Mouse (Mus musculus): Measurements from ENCODE around the gene Aim2.
A peak's percentile ranks its signal among the peaks of the same experiment; 100 is the strongest.
"Not testable (repeated sequence)": the region's sequence is repeated elsewhere in the genome, so short reads cannot be mapped to it uniquely, and the experiment has no call there.

Gene Aim2

DNA sequence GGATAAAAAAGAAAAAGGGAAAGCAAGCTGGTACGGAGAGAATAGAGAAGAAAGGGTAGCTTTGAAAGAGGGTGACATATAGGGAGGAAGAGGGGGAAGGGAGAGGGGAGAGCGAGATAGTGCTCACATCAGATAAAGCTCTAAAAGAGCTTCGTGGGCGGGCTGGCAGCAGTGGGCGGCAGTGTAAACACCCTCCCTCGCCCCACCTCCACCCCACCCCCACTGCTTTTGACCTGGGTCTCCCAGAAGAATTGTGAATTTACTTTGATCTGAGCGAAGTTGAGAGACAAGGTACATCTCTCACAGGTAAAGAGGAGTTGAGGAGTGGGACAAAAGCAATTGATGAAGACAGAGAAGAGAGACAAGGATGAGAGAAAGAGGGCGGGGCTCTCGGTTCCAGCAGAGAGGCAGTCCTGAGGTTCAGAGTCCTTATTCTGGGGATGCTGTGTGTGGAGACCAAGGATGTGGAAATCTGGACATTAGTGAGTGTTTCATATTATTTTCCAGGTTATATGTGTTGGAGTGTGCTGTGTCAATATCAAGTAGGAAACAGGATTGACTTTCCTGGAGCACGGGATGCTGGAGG lies at the start of gene Aim2:
TSS of gene Aim2 (plus strand) at position 508 of the 586 bp plus-strand sequence.
- DNase-seq (ENCODE audit: low read depth, low spot score): no peak

- not testable (repeated sequence) for DNase-seq (ENCODE audit: low read depth, low spot score)
Observed at GRCm38 (mm10) chr1:173302795-173303194, 47.9 kb upstream of the Aim2 start.

GRCm38 (mm10) chr1:173313535-173314050 lies 37.1 kb upstream of the Aim2 start:
- not testable (repeated sequence) for DNase-seq (ENCODE audit: low read depth, low spot score)

GRCm38 (mm10) chr1:173315725-173316124 lies 35.0 kb upstream of the Aim2 start:
- no peak for DNase-seq (ENCODE audit: low read depth, low spot score)

- no peak for DNase-seq (ENCODE audit: low read depth, low spot score)
Observed at GRCm38 (mm10) chr1:173317925-173318477, 32.7 kb upstream of the Aim2 start.

DNA sequence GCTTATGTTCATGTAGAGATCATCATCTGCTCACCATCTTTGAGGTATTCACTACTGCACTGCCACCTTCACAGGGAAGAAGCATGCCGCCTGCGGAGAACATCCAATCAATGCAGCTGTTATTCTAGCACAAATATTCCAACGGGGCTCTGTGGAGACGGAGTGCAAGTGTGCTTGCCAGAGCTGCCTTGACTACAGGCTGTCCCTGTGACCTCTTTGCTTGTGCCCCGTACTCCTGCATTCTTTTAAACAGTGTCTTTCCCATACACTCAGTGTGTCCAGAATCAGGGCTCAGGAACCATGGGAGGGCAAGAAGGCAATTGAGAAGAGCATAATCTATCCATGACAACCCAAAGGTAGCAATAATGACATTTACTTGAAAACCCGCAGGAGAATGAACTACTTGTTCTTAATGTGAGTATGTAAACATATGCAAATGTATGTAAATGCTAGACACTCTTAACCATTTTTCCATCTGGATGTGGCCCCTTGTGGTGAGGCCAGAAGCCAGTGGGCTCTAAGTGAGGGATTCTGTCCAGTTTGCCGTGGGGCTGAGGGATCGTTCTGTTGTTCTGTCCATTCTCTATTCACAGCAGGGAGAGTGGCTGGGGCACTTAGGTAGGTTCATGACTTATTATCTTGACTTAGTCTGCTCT lies 29.0 kb upstream of the Aim2 start:
- DNase-seq (ENCODE audit: low read depth, low spot score): no peak

GRCm38 (mm10) chr1:173322249-173322627 lies 28.4 kb upstream of the Aim2 start:
- DNase-seq (ENCODE audit: low read depth, low spot score): no peak

DNA sequence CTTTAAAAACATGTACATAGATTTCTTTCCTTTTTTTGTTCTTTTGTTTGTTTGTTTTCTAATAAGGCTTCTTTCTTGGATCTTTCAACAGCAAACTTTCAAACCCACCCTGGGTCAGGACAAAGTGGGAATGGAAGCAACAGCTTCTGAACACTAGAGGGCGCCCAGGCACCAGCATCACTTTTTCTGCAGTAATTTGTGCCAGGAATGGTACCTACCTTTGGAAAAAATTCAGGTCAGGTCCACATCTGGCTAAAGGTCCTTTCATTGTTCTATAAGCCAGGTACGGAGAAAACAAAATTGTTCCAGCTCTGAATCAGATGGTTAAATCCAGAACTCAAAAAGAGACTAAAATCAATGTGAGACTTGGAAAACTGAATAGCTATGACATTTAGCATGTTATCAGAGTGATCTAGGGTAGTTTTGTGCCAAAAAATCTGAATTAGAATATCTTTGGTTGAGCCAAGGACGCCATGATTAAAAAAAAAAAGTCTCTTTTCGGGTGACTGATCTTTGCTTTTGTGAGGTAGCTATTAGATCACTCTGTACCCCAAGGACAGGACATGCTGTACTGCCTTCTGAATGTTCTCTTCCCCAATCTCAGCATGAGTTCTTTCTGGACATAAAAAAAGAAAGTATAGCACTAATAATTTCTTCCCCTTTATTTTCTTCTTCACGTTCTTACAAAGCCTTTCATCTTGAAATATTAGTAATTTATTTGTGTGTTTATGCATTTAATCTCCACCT lies 26.7 kb upstream of the Aim2 start:
- DNase-seq (ENCODE audit: low read depth, low spot score): peak; percentile 39

GRCm38 (mm10) chr1:173324961-173325360 lies 25.7 kb upstream of the Aim2 start:
- no peak for DNase-seq (ENCODE audit: low read depth, low spot score)

DNA sequence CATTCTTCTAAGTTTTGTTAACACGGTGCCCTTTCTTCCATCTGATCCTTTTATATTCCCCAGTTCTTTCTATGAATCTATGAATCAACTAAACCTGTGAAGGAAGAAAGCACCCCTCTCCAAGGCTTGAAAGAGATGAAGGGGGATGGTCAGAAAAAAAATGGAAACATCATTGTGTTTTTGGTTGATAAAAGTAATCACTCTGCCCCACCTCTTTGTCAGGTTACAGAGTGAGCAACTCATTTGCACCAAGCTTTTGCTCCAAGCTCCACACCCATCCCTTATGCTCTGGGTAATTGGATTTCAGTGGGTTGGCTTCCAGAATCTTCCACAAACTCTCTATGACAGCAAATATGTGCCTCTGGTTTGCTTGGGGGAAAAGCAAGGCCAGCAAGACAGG lies 25.3 kb upstream of the Aim2 start:
- DNase-seq (ENCODE audit: low read depth, low spot score): no peak

GRCm38 (mm10) chr1:173326552-173326951 lies 24.1 kb upstream of the Aim2 start:
- DNase-seq (ENCODE audit: low read depth, low spot score): no peak

DNA sequence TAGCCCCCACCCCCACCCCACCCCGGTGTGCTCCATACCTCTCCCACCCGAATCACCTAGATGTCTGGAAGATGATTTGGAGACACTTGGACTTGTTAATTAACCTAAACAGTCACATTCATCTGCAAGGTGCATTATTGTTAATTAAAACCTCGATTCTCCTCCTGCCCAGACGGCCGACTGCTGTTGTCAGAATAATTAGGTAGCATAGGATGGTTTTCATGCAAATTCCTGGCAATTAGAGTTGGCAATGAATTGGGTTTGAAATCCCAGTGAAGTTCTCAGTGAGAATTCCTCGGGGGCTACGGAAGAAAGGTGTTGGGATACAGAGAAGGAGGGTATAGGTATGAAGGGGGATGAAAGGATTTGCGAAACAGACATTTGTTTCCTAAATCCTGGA lies 22.2 kb upstream of the Aim2 start:
- no peak for DNase-seq (ENCODE audit: low read depth, low spot score)

DNA sequence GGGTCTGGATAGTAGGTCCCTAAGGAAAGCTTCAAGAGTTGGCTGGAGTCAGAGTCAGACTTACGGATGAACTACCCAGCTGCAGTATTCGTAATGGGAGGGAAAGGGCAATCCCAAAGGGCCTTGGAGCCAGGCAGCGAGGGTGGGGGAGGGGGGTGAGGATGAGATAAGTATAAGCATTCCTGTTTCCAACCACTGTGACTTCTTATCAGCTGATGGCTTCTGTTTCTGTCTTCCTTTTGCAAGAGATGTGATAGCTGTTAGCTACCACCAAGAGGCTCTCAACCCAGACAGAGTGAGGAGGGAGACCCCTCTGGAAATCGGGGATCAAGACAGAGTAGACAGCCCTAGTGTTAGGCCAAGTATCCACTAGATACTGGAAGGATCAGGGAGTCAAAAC lies 21.5 kb upstream of the Aim2 start:
- no peak for DNase-seq (ENCODE audit: low read depth, low spot score)

DNA sequence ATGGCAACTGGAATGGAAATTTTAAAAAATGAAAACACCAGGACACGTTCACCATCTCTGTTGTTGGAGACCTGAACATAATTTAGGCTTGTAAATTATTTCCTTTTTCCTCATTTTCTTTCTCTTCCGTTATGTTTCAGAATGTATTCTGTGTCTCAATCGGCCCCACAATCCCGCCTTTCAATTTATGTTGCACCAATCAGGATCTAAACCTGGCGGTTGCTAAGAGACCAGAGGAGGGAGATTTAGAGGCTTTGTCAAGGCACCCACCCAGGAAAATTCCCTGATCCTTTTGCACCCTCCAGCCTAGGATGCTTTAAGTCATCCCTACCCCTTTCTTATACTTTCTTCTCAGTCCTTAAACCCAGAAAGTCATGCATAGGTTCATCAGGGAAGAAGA lies 20.9 kb upstream of the Aim2 start:
- no peak for DNase-seq (ENCODE audit: low read depth, low spot score)

GRCm38 (mm10) chr1:173332418-173332817 lies 18.3 kb upstream of the Aim2 start:
- DNase-seq (ENCODE audit: low read depth, low spot score): no peak

- DNase-seq (ENCODE audit: low read depth, low spot score): no peak
Observed at GRCm38 (mm10) chr1:173333312-173334253, 17.1 kb upstream of the Aim2 start, which contains the start of gene Ackr1. Ackr1 (minus strand) TSS chr1:173333750.

- no peak for DNase-seq (ENCODE audit: low read depth, low spot score)
Observed at GRCm38 (mm10) chr1:173335903-173336302, 14.8 kb upstream of the Aim2 start.

GRCm38 (mm10) chr1:173337008-173337407 lies 13.7 kb upstream of the Aim2 start:
- no peak for DNase-seq (ENCODE audit: low read depth, low spot score)

DNA sequence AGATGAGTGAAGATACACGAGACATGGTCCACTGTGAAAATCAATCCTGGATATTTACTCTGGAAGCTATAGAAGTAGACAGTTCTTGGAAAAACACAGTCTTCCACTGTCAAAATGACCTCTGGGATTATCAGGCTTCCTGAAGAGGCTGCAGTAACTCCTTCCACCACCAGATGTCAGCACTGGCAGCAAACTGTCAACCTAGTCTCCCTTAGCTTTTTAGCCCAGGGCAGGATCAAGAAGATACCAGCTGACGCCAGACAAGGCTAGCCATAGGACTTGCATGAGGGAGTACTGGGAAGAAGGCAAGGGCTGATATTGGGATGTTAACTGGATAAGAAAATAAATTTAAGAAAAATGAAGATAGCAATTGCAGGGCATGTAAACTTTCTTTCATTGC lies 11.1 kb upstream of the Aim2 start:
- peak; percentile 46 for DNase-seq (ENCODE audit: low read depth, low spot score)

DNA sequence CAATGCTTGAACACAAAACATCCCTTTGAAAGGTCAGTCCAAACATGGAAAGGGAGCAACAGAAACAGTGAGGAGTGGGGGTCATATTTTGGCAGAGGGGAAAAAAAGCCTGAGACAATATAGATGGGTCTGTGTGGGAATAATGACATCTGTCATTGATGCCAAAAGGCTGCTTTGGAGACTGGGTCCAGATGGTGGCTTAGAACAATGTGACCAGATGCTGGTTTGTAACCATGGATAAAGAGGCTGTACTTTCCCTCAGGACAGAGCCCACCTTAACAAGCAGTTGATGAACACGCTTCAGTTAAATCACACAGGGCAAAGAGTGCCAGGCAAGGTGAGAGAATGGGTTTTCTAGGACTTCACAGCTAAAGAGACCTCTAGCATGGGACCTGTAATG lies 8.3 kb upstream of the Aim2 start:
- DNase-seq (ENCODE audit: low read depth, low spot score): no peak

DNA sequence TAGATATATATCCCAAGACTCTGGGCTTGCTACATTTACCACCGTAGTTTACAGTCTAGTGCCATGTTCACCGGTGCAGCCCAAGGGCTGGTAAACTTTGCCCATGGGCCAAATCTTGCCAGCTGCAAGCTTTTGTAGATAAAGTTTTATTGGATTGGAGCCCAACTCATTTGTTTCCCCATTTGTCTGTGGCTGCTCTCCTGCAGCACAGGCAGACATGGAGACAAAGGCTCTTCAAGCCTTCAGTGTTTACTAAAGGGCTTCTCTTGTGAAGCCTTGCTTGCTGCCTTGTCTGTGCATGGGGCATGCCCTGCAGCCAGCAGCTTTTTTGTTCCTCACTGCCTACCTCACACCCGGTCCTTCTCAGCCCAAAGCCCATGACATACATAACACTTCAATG lies 6.7 kb upstream of the Aim2 start:
- no peak for DNase-seq (ENCODE audit: low read depth, low spot score)
